Mouse (Mus musculus) myocyte (in vitro differentiated cells): ENCODE data around the gene Rbbp5. TPM values are rescaled to one million over a fixed set of nuclear protein-coding genes. Genes with fewer than 3 reads are reported as not detected.

ENCODE experiments used
- H3K27me3 ChIP-seq: one replicate; pipeline ENCODE4 v1.6.1; 2011; ENCODE audit not compliant: control insufficient read depth, insufficient read depth, insufficient read length
- H3K36me3 ChIP-seq: one replicate; pipeline ENCODE4 v1.6.1; 2011; ENCODE audit not compliant: control insufficient read depth, insufficient read depth
- H3K4me2 ChIP-seq: one replicate; pipeline ENCODE4 v1.6.1; 2011; ENCODE audit warnings: low read depth, control low read depth
- H3K4me3 ChIP-seq: one replicate; pipeline ENCODE4 v1.5.1; 2011; ENCODE audit warnings: mild to moderate bottlenecking, control low read depth, moderate library complexity
- H3K79me2 ChIP-seq: one replicate; pipeline ENCODE4 v1.6.1; 2011; ENCODE audit not compliant: control insufficient read depth, insufficient read depth
- H3ac ChIP-seq: one replicate; pipeline ENCODE4 v1.6.1; 2011; ENCODE audit not compliant: control insufficient read depth, insufficient read length
- CEBPB ChIP-seq: IDR thresholded peaks from 2 replicates; pipeline ENCODE4 v1.6.1; 2011; ENCODE audit warnings: mild to moderate bottlenecking, moderate library complexity; ENCODE audit not compliant: poor library complexity, insufficient read depth, severe bottlenecking
- E2F4 ChIP-seq: IDR thresholded peaks from one replicate; pipeline ENCODE4 v1.6.1; 2011; ENCODE audit warnings: mild to moderate bottlenecking, control low read depth, moderate library complexity; ENCODE audit not compliant: insufficient read depth
- MAX ChIP-seq: IDR thresholded peaks from one replicate; pipeline ENCODE4 v1.6.1; 2011; ENCODE audit warnings: low read depth, mild to moderate bottlenecking, control low read depth
- MYOD1 ChIP-seq, 3 experiments: IDR thresholded peaks; one replicate each; pipeline ENCODE4 v1.6.1; 2011; ENCODE audit warnings: control low read depth in 2 of 3, low read depth in 2 of 3, mild to moderate bottlenecking in 2 of 3, moderate library complexity in 1 of 3; ENCODE audit not compliant: insufficient read length in 2 of 3, control insufficient read depth in 1 of 3
- MYOG ChIP-seq, 3 experiments: IDR thresholded peaks; one replicate each; pipeline ENCODE4 v1.6.1; 2011; ENCODE audit warnings: control low read depth in 2 of 3, low read depth in 2 of 3, mild to moderate bottlenecking in 2 of 3; ENCODE audit not compliant: insufficient read length in 2 of 3, control insufficient read depth in 1 of 3, insufficient read depth in 1 of 3
- POLR2A ChIP-seq: IDR thresholded peaks from one replicate; pipeline ENCODE4 v1.6.1; 2011; ENCODE audit warnings: low read depth, mild to moderate bottlenecking, control low read depth, moderate library complexity; ENCODE audit not compliant: insufficient read length
- POLR2AphosphoS2 ChIP-seq: IDR thresholded peaks from one replicate; pipeline ENCODE4 v1.6.1; 2011; ENCODE audit warnings: low read depth, control low read depth; ENCODE audit not compliant: insufficient read length
- REST ChIP-seq: IDR thresholded peaks from one replicate; pipeline ENCODE4 v1.6.1; 2011; ENCODE audit warnings: mild to moderate bottlenecking, control low read depth, moderate library complexity; ENCODE audit not compliant: insufficient read depth, insufficient read length
- SRF ChIP-seq: IDR thresholded peaks from one replicate; pipeline ENCODE4 v1.6.1; 2011; ENCODE audit warnings: low read depth; ENCODE audit not compliant: control insufficient read depth, insufficient read length
- TCF12 ChIP-seq: IDR thresholded peaks from one replicate; pipeline ENCODE4 v1.6.1; 2011; ENCODE audit warnings: mild to moderate bottlenecking, control low read depth; ENCODE audit not compliant: poor library complexity, insufficient read depth, severe bottlenecking
- TCF3 ChIP-seq: IDR thresholded peaks from one replicate; pipeline ENCODE4 v1.6.1; 2011; ENCODE audit warnings: low read depth, control low read depth; ENCODE audit not compliant: insufficient read length
- USF1 ChIP-seq: IDR thresholded peaks from one replicate; pipeline ENCODE4 v1.6.1; 2011; ENCODE audit warnings: low read depth, mild to moderate bottlenecking, control low read depth, moderate library complexity
- polyA plus RNA-seq: library from polyadenylated mRNA; unstranded; fragments of >200 nt; fragmentation: generic; extraction: Trizol; gene quantifications from one replicate; pipeline ENCODE4 v1.2.1, GENCODE M21; 2012; ENCODE audit warnings: missing spikeins

The Rbbp5 gene
- polyA plus RNA-seq, 1 experiment: 27.3 TPM

GRCm38 (mm10) chr1:132509771-132510170 is 32.6 kb downstream of the Rbbp5 start:
- Histone ChIP-seq H3K4me3 (no peak overlapping the region), H3K36me3 (peaks cover 25% of the 10 kb centered on the region), H3K4me2 (no peak overlapping the region), H3K79me2 (no peaks in the 10 kb centered on the region), H3ac (no peak overlapping the region), H3K27me3 (peaks cover 13% of the 10 kb centered on the region)
- no peak for TF ChIP-seq USF1
- TF ChIP-seq MYOD1 (IDR thresholded peaks at IDR 0.05; ENCODE audit: control insufficient read depth in 1 of 3, insufficient read length in 2 of 3, low read depth in 2 of 3): no peak
- TF ChIP-seq TCF3: no peak
- no peak for TF ChIP-seq E2F4
- TF ChIP-seq POLR2AphosphoS2: no peak
- no peak for TF ChIP-seq MYOG (IDR thresholded peaks at IDR 0.05; ENCODE audit: control insufficient read depth in 1 of 3, insufficient read depth in 1 of 3, insufficient read length in 2 of 3, low read depth in 2 of 3)
- no peak for TF ChIP-seq REST
- TF ChIP-seq SRF: no peak

- H3ac ChIP-seq: no peak overlapping the region
- peaks cover 11% of the 10 kb centered on the region for H3K36me3 ChIP-seq
- no peak overlapping the region for H3K4me2 ChIP-seq
- peaks cover 30% of the 10 kb centered on the region for H3K27me3 ChIP-seq
- TF ChIP-seq POLR2AphosphoS2: peak; percentile 4
- no peak for TF ChIP-seq TCF12
- no peak overlapping the region for H3K4me3 ChIP-seq
- no peaks in the 10 kb centered on the region for H3K79me2 ChIP-seq
These were observed 34.4 kb downstream of the Rbbp5 start for GRCm38 (mm10) chr1:132511521-132511920.

GRCm38 (mm10) chr1:132512106-132512505 is 34.9 kb downstream of the Rbbp5 start:
- H3K4me3 ChIP-seq: no peak overlapping the region
- H3ac ChIP-seq: no peak overlapping the region
- no peak for TF ChIP-seq MYOG (IDR thresholded peaks at IDR 0.05; ENCODE audit: control insufficient read depth in 1 of 3, insufficient read depth in 1 of 3, insufficient read length in 2 of 3, low read depth in 2 of 3)
- no peak for TF ChIP-seq MYOD1 (IDR thresholded peaks at IDR 0.05; ENCODE audit: control insufficient read depth in 1 of 3, insufficient read length in 2 of 3, low read depth in 2 of 3)
- TF ChIP-seq POLR2A: no peak
- TF ChIP-seq MAX: no peak
- no peak for TF ChIP-seq CEBPB
- no peak for TF ChIP-seq TCF3
- TF ChIP-seq SRF: no peak
- no peak for TF ChIP-seq TCF12
- TF ChIP-seq POLR2AphosphoS2: no peak
- no peak for TF ChIP-seq USF1
- no peak for TF ChIP-seq REST
- no peak for TF ChIP-seq E2F4
- peaks cover 35% of the 10 kb centered on the region for H3K27me3 ChIP-seq
- peaks cover 5% of the 10 kb centered on the region for H3K36me3 ChIP-seq
- H3K4me2 ChIP-seq: no peak overlapping the region
- H3K79me2 ChIP-seq: no peaks in the 10 kb centered on the region

GRCm38 (mm10) chr1:132515339-132515738 is 38.2 kb downstream of the Rbbp5 start:
- Histone ChIP-seq H3K79me2 (no peaks in the 10 kb centered on the region), H3K27me3 (peaks cover 52% of the 10 kb centered on the region), H3K36me3 (no peaks in the 10 kb centered on the region), H3K4me3 (no peak overlapping the region), H3K4me2 (no peak overlapping the region), H3ac (no peak overlapping the region)
- no peak for TF ChIP-seq MYOG (IDR thresholded peaks at IDR 0.05; ENCODE audit: control insufficient read depth in 1 of 3, insufficient read depth in 1 of 3, insufficient read length in 2 of 3, low read depth in 2 of 3)
- no peak for TF ChIP-seq USF1
- no peak for TF ChIP-seq MYOD1 (IDR thresholded peaks at IDR 0.05; ENCODE audit: control insufficient read depth in 1 of 3, insufficient read length in 2 of 3, low read depth in 2 of 3)
- no peak for TF ChIP-seq TCF3
- TF ChIP-seq POLR2AphosphoS2: no peak
- no peak for TF ChIP-seq CEBPB
- TF ChIP-seq SRF: no peak
- TF ChIP-seq E2F4: no peak
- no peak for TF ChIP-seq REST
- no peak for TF ChIP-seq TCF12
- no peak for TF ChIP-seq MAX
- TF ChIP-seq POLR2A: no peak

GRCm38 (mm10) chr1:132516776-132517175 is 39.6 kb downstream of the Rbbp5 start:
- no peak overlapping the region for H3K4me3 ChIP-seq
- no peak overlapping the region for H3ac ChIP-seq
- H3K27me3 ChIP-seq: peaks cover 61% of the 10 kb centered on the region
- H3K4me2 ChIP-seq: no peak overlapping the region
- no peak for TF ChIP-seq USF1
- no peak for TF ChIP-seq CEBPB
- no peak for TF ChIP-seq MAX
- TF ChIP-seq TCF3: no peak
- no peak for TF ChIP-seq POLR2AphosphoS2
- no peak for TF ChIP-seq MYOG (IDR thresholded peaks at IDR 0.05; ENCODE audit: control insufficient read depth in 1 of 3, insufficient read depth in 1 of 3, insufficient read length in 2 of 3, low read depth in 2 of 3)
- H3K36me3 ChIP-seq: no peaks in the 10 kb centered on the region
- H3K79me2 ChIP-seq: no peaks in the 10 kb centered on the region
